Comparison of ENCODE assay signal across 20 mouse cellular contexts in the genomic region with DNA sequence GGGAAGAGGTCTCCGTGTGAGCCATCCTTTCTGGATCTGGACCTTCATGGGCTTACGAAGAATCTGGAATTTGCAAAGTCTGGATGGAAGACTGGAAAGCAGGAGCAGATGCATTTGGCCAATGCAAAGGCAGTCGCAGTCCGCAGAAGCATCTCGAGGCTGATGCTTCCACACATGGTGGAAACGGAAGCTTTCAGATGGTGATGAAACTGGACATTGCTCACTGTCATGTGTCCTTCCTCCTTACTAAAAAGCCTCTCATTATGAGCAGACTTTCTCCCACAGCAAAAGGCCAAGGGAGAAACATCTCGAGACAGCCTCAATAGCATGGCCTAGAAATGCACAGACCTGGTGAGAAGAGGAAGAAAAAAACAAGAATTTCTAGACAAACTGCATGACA.
DNase-seq lines count a peak whose midpoint lies in the region; ATAC-seq and TF ChIP-seq lines count a peak whose summit lies in the region.
"Had no signal": no experiment of that assay in that cellular context is flagged by ENCODE, and none has a peak within 500 bp of the region (broad histone marks: within the 10 kb centered on the region; RNA-seq: fewer than 3 reads in every experiment).

No protein-coding gene starts in this region.

- no peak overlapping the region for H3K4me3 ChIP-seq in intestine, embryonic 14.5 days (ENCODE audit: low read depth, low read length)
- H3K4me3 ChIP-seq in intestine, postnatal 0 days (ENCODE audit: low read depth, low read length): no peak overlapping the region
- no peak overlapping the region for H3K4me3 ChIP-seq in lung, postnatal 0 days (ENCODE audit: low read depth, low read length)
- H3K4me3 ChIP-seq: forebrain, embryonic 10.5 days; forebrain, embryonic 13.5 days; hindbrain, embryonic 12.5 days had no signal

- no peak overlapping the region for H3K4me2 ChIP-seq in intestine, embryonic 14.5 days (ENCODE audit: low read length)
- no peak overlapping the region for H3K4me2 ChIP-seq in intestine, postnatal 0 days (replicated peaks; ENCODE audit: low read depth)
- no peak overlapping the region for H3K4me2 ChIP-seq in lung, postnatal 0 days (replicated peaks; ENCODE audit: low read depth, low read length)
- H3K4me2 ChIP-seq: forebrain, embryonic 13.5 days; heart, embryonic 11.5 days; hindbrain, embryonic 12.5 days had no signal

- no peak overlapping the region for H3K9ac ChIP-seq in intestine, embryonic 14.5 days (ENCODE audit: low read length)
- no peak overlapping the region for H3K9ac ChIP-seq in intestine, postnatal 0 days (ENCODE audit: low read depth, low read length)
- H3K9ac ChIP-seq in lung, postnatal 0 days (replicated peaks; ENCODE audit: low read depth): no peak overlapping the region
- H3K9ac ChIP-seq: forebrain, embryonic 13.5 days; hindbrain, embryonic 12.5 days had no signal

- ATAC-seq in intestine, embryonic 14.5 days (replicated peaks; ENCODE audit: low FRiP score, low TSS enrichment, low read depth): no peak
- ATAC-seq in intestine, postnatal 0 days: no peak
- ATAC-seq in lung, postnatal 0 days: no peak
- ATAC-seq in megakaryocyte progenitor cell, adult 5-6 weeks (replicated peaks; ENCODE audit: poor library complexity): peak; percentile 47; the same call in 1 of the 2 replicates
- ATAC-seq: forebrain, embryonic 13.5 days; forebrain, embryonic 16.5 days had no signal

- TF ChIP-seq CTCF in intestine, postnatal 0 days (IDR thresholded peaks at IDR 0.05; ENCODE audit: low read depth): no peak
- no peak for TF ChIP-seq CTCF in lung, postnatal 0 days (IDR thresholded peaks at IDR 0.05)

- H3K27ac ChIP-seq in intestine, embryonic 14.5 days (ENCODE audit: low read depth): no peak overlapping the region
- no peak overlapping the region for H3K27ac ChIP-seq in intestine, postnatal 0 days (ENCODE audit: low read depth, low read length)
- no peak overlapping the region for H3K27ac ChIP-seq in lung, postnatal 0 days (ENCODE audit: low read length)
- H3K27ac ChIP-seq: forebrain, embryonic 10.5 days; forebrain, embryonic 13.5 days; hindbrain, embryonic 12.5 days had no signal

- TF ChIP-seq EP300 in lung, postnatal 0 days (IDR thresholded peaks at IDR 0.05): no peak

- no peaks in the 10 kb centered on the region for H3K36me3 ChIP-seq in intestine, embryonic 14.5 days (ENCODE audit: control insufficient read depth, insufficient read depth, low read length)
- no peaks in the 10 kb centered on the region for H3K36me3 ChIP-seq in intestine, postnatal 0 days (ENCODE audit: control insufficient read depth, insufficient read depth)
- H3K36me3 ChIP-seq in lung, postnatal 0 days (ENCODE audit: insufficient read depth, low read length): no peaks in the 10 kb centered on the region
- H3K36me3 ChIP-seq: forebrain, embryonic 10.5 days; hindbrain, embryonic 12.5 days had no signal

- no peaks in the 10 kb centered on the region for H3K9me3 ChIP-seq in intestine, embryonic 14.5 days (ENCODE audit: control insufficient read depth, low read length)
- no peaks in the 10 kb centered on the region for H3K9me3 ChIP-seq in intestine, postnatal 0 days (ENCODE audit: control insufficient read depth)
- H3K9me3 ChIP-seq in lung, postnatal 0 days (ENCODE audit: low read length): no peaks in the 10 kb centered on the region
- H3K9me3 ChIP-seq: forebrain, embryonic 10.5 days; forebrain, embryonic 13.5 days; hindbrain, embryonic 12.5 days had no signal

- H3K27me3 ChIP-seq in intestine, embryonic 14.5 days (replicated peaks; ENCODE audit: control insufficient read depth, insufficient read depth, low read length): no peaks in the 10 kb centered on the region
- H3K27me3 ChIP-seq in intestine, postnatal 0 days (replicated peaks; ENCODE audit: control insufficient read depth, insufficient read depth, low read length): no peaks in the 10 kb centered on the region
- H3K27me3 ChIP-seq in lung, postnatal 0 days (replicated peaks; ENCODE audit: insufficient read depth, low read length): no peaks in the 10 kb centered on the region
- H3K27me3 ChIP-seq: forebrain, embryonic 13.5 days; hindbrain, embryonic 12.5 days had no signal

- peak; percentile 37 for DNase-seq in intestine, embryonic 14.5 days (ENCODE audit: low spot score)
- peak; percentile 5 for DNase-seq in lung, postnatal 25 days (ENCODE audit: low spot score)
- no peak for DNase-seq in lung, postnatal 0 days (ENCODE audit: low spot score)
- DNase-seq in kidney, postnatal 14 days: no peak
- DNase-seq in left cerebral cortex, postnatal 25 days (ENCODE audit: low spot score in 2 of 2): no peak
- DNase-seq: adrenal gland, postnatal 10 days; adrenal gland, postnatal 36 days; cerebellum, adult 18-20 months; cerebellum, adult 9-10 months; cerebellum, postnatal 14 days; gastrocnemius, postnatal 10 days; gastrocnemius, postnatal 36 days; heart, adult 11 months had no signal

- H3K4me1 ChIP-seq in intestine, embryonic 14.5 days (replicated peaks; ENCODE audit: control insufficient read depth, insufficient read depth, low read length): no peaks in the 10 kb centered on the region
- H3K4me1 ChIP-seq in intestine, postnatal 0 days (replicated peaks; ENCODE audit: control insufficient read depth, insufficient read depth, low read length): no peaks in the 10 kb centered on the region
- H3K4me1 ChIP-seq in lung, postnatal 0 days (ENCODE audit: insufficient read depth, low read depth, low read length): no peaks in the 10 kb centered on the region
- H3K4me1 ChIP-seq: forebrain, embryonic 10.5 days; forebrain, embryonic 13.5 days; hindbrain, embryonic 12.5 days had no signal

- intact Hi-C loops in left cerebral cortex, postnatal 25 days (cut with DNase I): no loop called here

- WGBS in intestine, embryonic 14.5 days: 92% methylated on average over 7 of the region's 7 CpGs
- WGBS in intestine, postnatal 0 days: 95% methylated on average over 7 of the region's 7 CpGs
- 85% methylated on average over 7 of the region's 7 CpGs for WGBS in lung, postnatal 0 days

Comparison
In these comparisons a context has a peak if more than half of its experiments do, and no peak if none do; other contexts are left out.
1. DNase-seq: peak in intestine, embryonic 14.5 days (single experiment) and lung, postnatal 25 days (single experiment); none in lung, postnatal 0 days (single experiment), kidney, postnatal 14 days (single experiment) and left cerebral cortex, postnatal 25 days (0 of 2).